Mouse (Mus musculus) neural tube, embryonic 11.5 days (tissue): ENCODE measurements at regions not wholly inside any gene's neighbourhood (a gene's known extent, or its start where the extent isn't known, plus 50 kb on each side); places are given as distances from the start of the nearest gene placed in this dataset.

Experiments
- ATAC-seq: fragments of 200-750 bp; cut with Nextera tagmentation; 2 replicates; pipeline ENCODE4 v1.8.0; 2017; ENCODE audit warnings: moderate number of reproducible peaks, mild to moderate bottlenecking, moderate TSS enrichment, moderate library complexity; ENCODE audit not compliant: insufficient read depth, low FRiP score, low TSS enrichment
- DNase-seq: peaks from one replicate; pipeline ENCODE4 v3.0.0-alpha.2; 2015; ENCODE audit warnings: low spot score
- H3K27ac ChIP-seq: fragments of 300-500 bp; sonication (generic); 2 replicates; pipeline ENCODE4 v1.5.1; 2014; ENCODE audit warnings: low read depth, mild to moderate bottlenecking, low read length
- H3K27me3 ChIP-seq: fragments of 300-500 bp; sonication (generic); 2 replicates; pipeline ENCODE4 v1.6.1; 2014; ENCODE audit warnings: mild to moderate bottlenecking, low read length, mixed read lengths; ENCODE audit not compliant: control insufficient read depth, insufficient read depth
- H3K36me3 ChIP-seq: fragments of 300-500 bp; sonication (generic); 2 replicates; pipeline ENCODE4 v1.6.1; 2014; ENCODE audit warnings: mild to moderate bottlenecking, low read length, moderate library complexity, mixed read lengths; ENCODE audit not compliant: control insufficient read depth, insufficient read depth
- H3K4me1 ChIP-seq: fragments of 300-500 bp; sonication (generic); 2 replicates; pipeline ENCODE4 v1.6.1; 2014; ENCODE audit warnings: low read length, mixed read lengths; ENCODE audit not compliant: control insufficient read depth, insufficient read depth
- H3K4me2 ChIP-seq: fragments of 300-500 bp; sonication (generic); 2 replicates; pipeline ENCODE4 v1.6.1; 2014; ENCODE audit warnings: low read depth, mild to moderate bottlenecking, moderate library complexity
- H3K4me3 ChIP-seq: fragments of 300-500 bp; sonication (generic); 2 replicates; pipeline ENCODE4 v1.5.1; 2014; ENCODE audit warnings: low read depth, low read length
- H3K9ac ChIP-seq: fragments of 300-500 bp; sonication (generic); 2 replicates; pipeline ENCODE4 v1.6.1; 2014; ENCODE audit warnings: mild to moderate bottlenecking, low read length
- H3K9me3 ChIP-seq: fragments of 300-500 bp; sonication (generic); 2 replicates; pipeline ENCODE4 v1.6.1; 2016; ENCODE audit warnings: low read length; ENCODE audit not compliant: control insufficient read depth
- WGBS: fragments of 180-500 bp; shearing (Covaris S2); extraction: QIAGEN DNeasy Blood & Tissue Kit; methylation state at CpG from one replicate; pipeline ENCODE4 v1.1.7; 2014; 5-methylcytosine and 5-hydroxymethylcytosine counted together

DNA sequence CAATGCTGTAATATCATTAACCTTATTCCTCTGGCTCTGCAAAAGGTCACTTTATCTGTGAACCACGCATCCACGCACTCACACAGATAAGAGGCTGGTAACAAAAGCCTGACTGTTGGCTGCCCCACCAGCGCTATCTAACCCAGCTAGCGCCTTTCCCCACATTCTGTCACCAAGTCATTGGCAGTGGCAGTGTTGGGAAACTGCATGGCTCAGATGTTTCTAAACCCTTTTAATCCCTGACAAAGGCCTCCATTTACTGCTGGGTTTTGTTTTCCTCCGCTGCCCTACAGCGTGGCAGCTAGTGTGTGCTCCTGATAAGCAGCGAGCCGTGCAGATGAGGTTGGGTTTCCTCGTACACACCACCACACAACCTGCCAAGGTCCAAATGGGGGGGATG is 55.7 kb downstream of the Id4 start:
- H3K4me2 ChIP-seq = no peak overlapping the region
- 0 out of 2 replicates have a peak overlapping the region, but pooled peaks have one; percentile 39 for H3K27ac ChIP-seq
- ATAC-seq = no peak
- no peaks in the 10 kb centered on the region for H3K36me3 ChIP-seq
- 38% methylated on average over 9 of the region's 9 CpGs for WGBS
- DNase-seq = peak; percentile 41
- H3K9me3 ChIP-seq = no peaks in the 10 kb centered on the region
- H3K27me3 ChIP-seq = no peaks in the 10 kb centered on the region
- no peak overlapping the region for H3K9ac ChIP-seq
- 0 out of 2 replicates have a peak, but pooled peaks cover 3% of the 10 kb centered on the region for H3K4me1 ChIP-seq
- no peak overlapping the region for H3K4me3 ChIP-seq

DNA sequence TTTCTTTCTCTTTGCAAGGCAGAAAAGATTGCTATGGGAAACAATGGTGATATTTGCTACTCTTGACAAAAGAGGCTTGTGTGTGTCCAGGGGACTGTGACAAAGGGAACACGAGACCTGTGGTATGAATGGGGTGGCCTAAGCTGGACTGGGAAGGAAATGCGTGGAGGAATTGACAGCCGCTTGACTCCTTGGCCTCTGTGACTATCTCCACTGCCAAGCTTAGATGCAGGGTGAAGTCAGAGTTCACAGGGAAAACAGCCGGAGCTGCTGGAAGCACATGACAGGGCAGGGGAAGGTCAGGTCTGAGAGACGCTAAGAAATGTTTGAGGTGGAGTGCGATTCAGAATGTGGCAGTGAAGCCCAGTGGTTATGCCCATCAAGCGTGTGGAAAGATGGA is 56.4 kb downstream of the Id4 start:
- no peak for DNase-seq
- H3K9me3 ChIP-seq = no peaks in the 10 kb centered on the region
- H3K27ac ChIP-seq = no peak overlapping the region
- no peak overlapping the region for H3K4me3 ChIP-seq
- no peaks in the 10 kb centered on the region for H3K36me3 ChIP-seq
- 0 out of 2 replicates have a peak, but pooled peaks cover 3% of the 10 kb centered on the region for H3K4me1 ChIP-seq
- ATAC-seq = no peak
- WGBS = 39% methylated on average over 7 of the region's 7 CpGs
- H3K27me3 ChIP-seq = no peaks in the 10 kb centered on the region
- H3K9ac ChIP-seq = no peak overlapping the region
- H3K4me2 ChIP-seq = no peak overlapping the region

DNA sequence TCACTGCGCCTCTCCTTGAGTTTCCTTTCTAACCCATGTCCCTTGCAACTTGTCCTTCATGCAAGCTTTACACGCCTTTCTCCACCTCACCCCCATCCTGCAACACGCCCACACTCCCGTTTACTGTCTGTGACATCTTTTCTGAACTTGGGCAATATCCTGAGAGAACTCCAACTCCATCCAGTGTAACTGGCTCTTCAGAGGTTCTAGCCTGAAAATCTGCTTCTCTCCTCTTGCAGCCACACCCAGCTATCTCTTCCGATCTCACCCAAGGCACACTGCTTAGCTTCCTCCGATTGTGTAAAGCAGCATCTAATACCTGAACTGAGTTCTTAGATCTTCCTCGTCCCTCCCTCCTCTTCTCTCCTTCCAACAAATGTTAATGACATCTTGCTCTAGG is 58.0 kb downstream of the Id4 start:
- 0 out of 2 replicates have a peak, but pooled peaks cover 3% of the 10 kb centered on the region for H3K4me1 ChIP-seq
- no peaks in the 10 kb centered on the region for H3K9me3 ChIP-seq
- H3K4me3 ChIP-seq = no peak overlapping the region
- no peak for DNase-seq
- H3K4me2 ChIP-seq = no peak overlapping the region
- H3K27me3 ChIP-seq = no peaks in the 10 kb centered on the region
- ATAC-seq = no peak
- H3K9ac ChIP-seq = no peak overlapping the region
- WGBS = 89% methylated on average over 7 of the region's 7 CpGs
- no peaks in the 10 kb centered on the region for H3K36me3 ChIP-seq
- no peak overlapping the region for H3K27ac ChIP-seq

DNA sequence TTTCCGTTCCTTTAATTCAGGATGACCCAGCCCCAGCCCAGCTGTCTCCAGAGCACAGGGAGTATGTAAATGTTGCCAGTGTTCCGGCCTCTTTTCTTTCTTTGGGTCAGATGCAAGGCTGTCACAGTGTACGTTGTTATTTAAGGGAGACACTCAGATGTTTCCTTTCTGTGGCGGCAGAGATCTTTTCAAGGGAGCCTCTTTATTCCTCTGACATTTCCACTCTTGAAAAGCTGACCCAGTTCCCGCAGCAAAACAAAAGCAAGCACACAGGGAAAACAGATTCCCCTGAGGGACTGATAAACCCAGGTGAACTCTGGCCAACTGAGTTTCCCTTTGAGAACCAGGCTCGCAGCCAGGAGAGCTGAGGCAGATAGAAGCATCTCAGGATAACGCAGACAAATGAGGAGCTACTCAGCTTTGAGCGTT is 63.3 kb downstream of the Id4 start:
- H3K9ac ChIP-seq = peak overlapping the region; percentile 40
- DNase-seq (peak; percentile 23), ATAC-seq (no peak)
- no peaks in the 10 kb centered on the region for H3K27me3 ChIP-seq
- H3K4me2 ChIP-seq = 0 out of 2 replicates have a peak overlapping the region, but pooled peaks have one; percentile 10
- H3K36me3 ChIP-seq = no peaks in the 10 kb centered on the region
- H3K4me3 ChIP-seq = no peak overlapping the region
- 14% methylated on average over 8 of the region's 8 CpGs for WGBS
- no peaks in the 10 kb centered on the region for H3K9me3 ChIP-seq
- H3K27ac ChIP-seq = no peak overlapping the region
- no peaks in the 10 kb centered on the region for H3K4me1 ChIP-seq

DNA sequence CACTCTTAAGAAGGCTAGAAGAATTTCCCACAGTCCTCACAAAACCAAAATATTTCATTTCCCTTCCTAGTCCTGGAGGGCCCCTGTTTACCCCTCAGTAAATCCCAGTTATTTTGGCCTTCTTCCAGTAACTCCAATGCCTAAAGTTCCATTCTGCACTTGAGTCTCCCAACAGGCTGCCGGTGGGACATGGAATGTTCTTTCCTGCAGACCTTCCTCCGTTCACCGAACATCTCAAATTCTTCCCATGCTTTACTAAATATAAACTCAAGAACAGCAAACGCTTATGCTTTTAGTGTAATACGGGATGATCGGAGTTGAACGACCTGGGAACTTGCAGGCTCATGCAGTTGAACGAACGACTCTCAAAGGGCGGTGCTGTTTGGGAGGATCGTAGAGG is 69.6 kb downstream of the Id4 start:
- no peak for DNase-seq
- 92% methylated on average over 11 of the region's 11 CpGs for WGBS
- no peak overlapping the region for H3K9ac ChIP-seq
- H3K4me3 ChIP-seq = no peak overlapping the region
- H3K27ac ChIP-seq = no peak overlapping the region
- no peaks in the 10 kb centered on the region for H3K36me3 ChIP-seq
- no peak overlapping the region for H3K4me2 ChIP-seq
- no peaks in the 10 kb centered on the region for H3K27me3 ChIP-seq
- no peaks in the 10 kb centered on the region for H3K9me3 ChIP-seq
- H3K4me1 ChIP-seq = no peaks in the 10 kb centered on the region
- ATAC-seq = no peak

DNA sequence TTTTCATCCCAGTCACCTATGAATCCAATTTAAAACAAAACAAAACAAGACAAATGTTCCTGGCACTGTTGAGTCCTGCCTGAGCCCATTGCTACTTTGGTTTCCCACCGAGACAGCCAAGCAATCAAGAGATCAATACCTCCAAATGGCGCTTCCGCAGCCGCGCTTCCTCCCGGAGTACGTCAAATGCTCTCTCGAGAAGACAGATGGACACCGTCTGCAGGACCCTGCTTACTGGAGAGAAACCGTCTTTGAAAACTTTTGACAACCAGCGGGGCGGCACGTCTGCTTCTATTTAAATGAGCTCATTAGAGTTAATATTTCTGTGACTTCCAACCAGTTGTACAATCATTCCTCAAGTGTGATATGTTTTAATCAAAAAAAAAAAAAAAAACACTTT is 75.1 kb downstream of the Id4 start:
- no peaks in the 10 kb centered on the region for H3K36me3 ChIP-seq
- ATAC-seq (no peak), DNase-seq (peak; percentile 29)
- no peak overlapping the region for H3K4me3 ChIP-seq
- no peak overlapping the region for H3K27ac ChIP-seq
- H3K27me3 ChIP-seq = no peaks in the 10 kb centered on the region
- WGBS = 48% methylated on average over 13 of the region's 13 CpGs
- H3K9me3 ChIP-seq = no peaks in the 10 kb centered on the region
- no peak overlapping the region for H3K4me2 ChIP-seq
- no peak overlapping the region for H3K9ac ChIP-seq
- no peaks in the 10 kb centered on the region for H3K4me1 ChIP-seq

DNA sequence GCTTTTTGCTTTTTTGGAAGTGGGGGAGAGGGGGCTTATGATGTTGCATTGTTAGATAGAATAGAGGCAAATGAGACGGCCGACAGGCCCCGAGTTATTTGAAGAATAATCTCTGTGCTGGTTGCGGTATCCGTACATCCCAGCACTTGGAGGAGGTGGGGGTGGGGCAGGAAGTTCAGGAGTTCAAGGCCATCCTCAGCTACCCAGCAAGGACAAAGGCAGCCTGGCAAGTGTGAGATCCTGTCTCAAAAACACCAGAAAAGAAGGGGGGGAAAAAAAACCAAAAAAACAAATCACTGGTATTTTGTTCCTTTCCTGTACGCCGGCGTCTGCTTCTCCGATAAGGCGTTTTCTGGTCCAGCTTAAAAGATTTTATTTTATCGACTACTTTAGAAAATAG is 75.6 kb downstream of the Id4 start:
- Histone ChIP-seq H3K9me3 (no peaks in the 10 kb centered on the region), H3K27ac (no peak overlapping the region), H3K4me2 (no peak overlapping the region), H3K4me1 (no peaks in the 10 kb centered on the region), H3K4me3 (no peak overlapping the region), H3K27me3 (no peaks in the 10 kb centered on the region), H3K36me3 (no peaks in the 10 kb centered on the region), H3K9ac (no peak overlapping the region)
- DNase-seq = no peak
- no peak for ATAC-seq
- WGBS = 79% methylated on average over 11 of the region's 11 CpGs

DNA sequence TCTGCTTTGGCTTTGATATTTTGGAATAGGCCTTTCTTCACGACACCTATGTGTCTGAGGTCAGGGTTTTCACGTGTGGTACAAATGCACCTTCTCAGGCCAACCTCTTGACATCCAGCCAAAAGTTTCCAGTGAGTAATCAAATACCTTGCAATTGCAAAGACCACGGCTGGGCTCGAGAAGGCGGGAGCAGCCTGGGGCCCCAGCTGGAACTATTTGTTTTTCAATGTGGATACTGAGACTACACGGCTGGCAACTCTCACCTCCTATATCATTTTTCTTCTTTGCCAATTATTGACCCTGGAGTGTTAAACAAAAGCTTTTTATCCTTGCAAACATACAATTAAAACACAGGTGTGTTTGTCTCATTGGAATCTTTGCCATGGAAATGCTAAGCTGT is 77.5 kb downstream of the Id4 start:
- DNase-seq = no peak

DNA sequence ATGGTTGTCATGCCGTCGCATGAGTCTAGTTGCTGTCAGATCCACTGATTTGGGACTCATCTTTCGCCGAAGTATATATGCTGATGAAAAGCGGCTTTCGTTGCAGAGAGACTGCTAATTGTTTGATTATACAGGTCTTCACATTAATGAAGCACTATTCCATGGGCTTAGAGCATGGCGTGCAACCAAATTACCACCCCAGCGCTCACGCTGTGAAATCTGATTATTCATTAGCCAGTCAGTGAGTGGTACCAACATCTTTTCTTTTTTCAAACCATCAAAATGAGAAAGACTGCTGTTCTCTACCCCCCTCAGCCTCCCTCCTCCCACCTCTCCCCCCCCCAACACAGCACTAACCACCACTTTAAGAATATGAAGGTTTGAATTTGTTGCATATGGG is 89.1 kb downstream of the Id4 start:
- ATAC-seq (no peak), DNase-seq (no peak)
- Histone ChIP-seq H3K36me3 (no peaks in the 10 kb centered on the region), H3K4me1 (no peaks in the 10 kb centered on the region), H3K4me2 (no peak overlapping the region), H3K9me3 (no peaks in the 10 kb centered on the region), H3K4me3 (no peak overlapping the region), H3K9ac (no peak overlapping the region), H3K27me3 (no peaks in the 10 kb centered on the region), H3K27ac (no peak overlapping the region)
- 90% methylated on average over 9 of the region's 9 CpGs for WGBS

More for the DNA sequence above, 77.5 kb downstream of the Id4 start:
- no peaks in the 10 kb centered on the region for H3K36me3 ChIP-seq
- H3K27me3 ChIP-seq = no peaks in the 10 kb centered on the region
- WGBS = 69% methylated on average over 6 of the region's 6 CpGs
- no peaks in the 10 kb centered on the region for H3K9me3 ChIP-seq
- no peak for ATAC-seq
- no peak overlapping the region for H3K4me3 ChIP-seq
- no peaks in the 10 kb centered on the region for H3K4me1 ChIP-seq
- no peak overlapping the region for H3K9ac ChIP-seq
- H3K4me2 ChIP-seq = no peak overlapping the region
- no peak overlapping the region for H3K27ac ChIP-seq
